Mouse (Mus musculus): ENCODE measurements around the gene Ndufa11. TPM values are rescaled to one million over a fixed set of nuclear protein-coding genes. Genes with fewer than 3 reads are reported as not detected.
A peak's percentile ranks its signal among the peaks of the same experiment; 100 is the strongest.

Ndufa11 gene
- total RNA-seq, 1 experiment: 484 TPM

- no peak for DNase-seq (ENCODE audit: low read depth, low spot score)
- H3K27ac ChIP-seq (ENCODE audit: insufficient read depth, low read depth, low read length, poor library complexity, severe bottlenecking): no peak overlapping the region
- in situ Hi-C loops (cut with MboI; ENCODE audit: low sequenced_read_pairs in 2 of 2, unreplicated experiment in 2 of 2): no loop called here
- no peak overlapping the region for H3K9ac ChIP-seq (ENCODE audit: insufficient read depth, low read depth, low read length, poor library complexity, severe bottlenecking)
- H3K9me3 ChIP-seq (ENCODE audit: control insufficient read depth, insufficient read depth, low read depth, low read length): no peaks in the 10 kb centered on the region
- no peaks in the 10 kb centered on the region for H3K36me3 ChIP-seq (ENCODE audit: control insufficient read depth, insufficient read depth, low read length, poor library complexity, severe bottlenecking)
- H3K4me3 ChIP-seq (ENCODE audit: insufficient read depth in 1 of 2, low read depth in 1 of 2, low read length in 2 of 2, poor library complexity in 1 of 2, severe bottlenecking in 1 of 2): peak overlapping the region in 1 of 2 experiments; percentile 10; a peak in 1 of 4 replicates
- TF ChIP-seq HCFC1 (IDR thresholded peaks at IDR 0.05; ENCODE audit: borderline replicate concordance, insufficient read depth, low read length): no peak
- TF ChIP-seq MAFK (IDR thresholded peaks at IDR 0.05; ENCODE audit: insufficient read depth, low read depth, low read length): no peak
- no peak for TF ChIP-seq ZC3H11A (IDR thresholded peaks at IDR 0.05; ENCODE audit: borderline replicate concordance, low read depth, low read length)
- TF ChIP-seq ZNF384 (IDR thresholded peaks at IDR 0.05; ENCODE audit: low read depth, low read length): no peak
- no peak for TF ChIP-seq CHD2 (IDR thresholded peaks at IDR 0.05; ENCODE audit: low read depth, low read length)
- peaks cover 0 to 31% of the 10 kb centered on the region in 2 experiments; a peak in 2 of 4 replicates for H3K4me1 ChIP-seq (ENCODE audit: control insufficient read depth in 2 of 2, insufficient read depth in 2 of 2, low read length in 2 of 2, poor library complexity in 1 of 2)
Measured at GRCm38 (mm10) chr17:56753452-56753851, 35.9 kb downstream of the Ndufa11 start.

DNA sequence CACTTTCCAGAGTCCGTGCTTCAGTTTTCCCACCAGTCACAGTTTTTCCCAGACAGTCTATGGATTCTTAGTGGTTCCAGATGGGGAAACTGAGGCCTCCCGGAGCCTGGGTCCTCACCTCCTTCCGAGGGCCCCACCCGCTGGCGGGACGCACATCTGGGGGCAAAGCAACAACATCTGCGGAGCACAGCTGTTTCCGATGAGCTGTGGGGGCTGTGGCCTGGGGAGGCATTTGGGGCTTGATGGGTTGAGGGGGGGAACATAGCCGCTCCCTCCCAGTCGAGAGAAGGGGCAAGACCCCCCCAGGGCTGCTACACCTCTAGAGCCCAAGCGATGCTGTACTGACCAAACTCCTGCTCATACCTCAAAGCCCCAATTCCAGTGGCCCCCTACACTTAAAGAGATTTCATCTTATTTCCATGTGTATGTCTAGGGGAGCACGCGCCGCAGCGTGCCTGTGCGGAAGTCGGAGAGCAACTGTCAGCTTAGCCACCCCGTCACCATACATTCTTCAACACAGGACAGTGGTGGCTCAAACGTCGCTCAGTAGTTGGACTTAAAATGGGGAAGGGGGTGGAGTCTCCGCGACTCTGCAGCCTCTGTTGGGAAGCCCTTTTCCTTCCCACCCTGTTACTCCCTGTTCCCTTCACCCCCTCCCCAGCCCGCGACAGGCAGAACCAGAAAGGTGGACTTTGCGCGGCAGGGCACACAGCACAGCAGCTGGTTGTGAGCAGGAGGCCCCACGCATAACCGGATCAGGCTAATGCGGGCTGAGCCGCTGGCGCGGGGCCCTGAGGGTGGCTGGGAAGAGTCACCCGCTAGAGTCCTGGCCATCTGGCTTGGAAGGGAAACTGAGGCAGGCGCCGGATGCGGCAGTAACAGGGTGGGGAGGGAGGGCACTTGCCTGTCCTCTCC, 37.0 kb downstream of the Ndufa11 start:
- in situ Hi-C loops (cut with MboI; ENCODE audit: low sequenced_read_pairs in 2 of 2, unreplicated experiment in 2 of 2): no loop called here
- no peak for DNase-seq (ENCODE audit: low read depth, low spot score)
- Histone ChIP-seq H3K9ac (ENCODE audit: insufficient read depth, low read depth, low read length, poor library complexity, severe bottlenecking) (no peak overlapping the region), H3K4me1 (ENCODE audit: control insufficient read depth in 2 of 2, insufficient read depth in 2 of 2, low read length in 2 of 2, poor library complexity in 1 of 2) (peaks cover 0 to 32% of the 10 kb centered on the region in 2 experiments; a peak in 2 of 4 replicates), H3K4me3 (ENCODE audit: insufficient read depth in 1 of 2, low read depth in 1 of 2, low read length in 2 of 2, poor library complexity in 1 of 2, severe bottlenecking in 1 of 2) (peak overlapping the region in 1 of 2 experiments; percentile 22; a peak in 2 of 4 replicates), H3K36me3 (ENCODE audit: control insufficient read depth, insufficient read depth, low read length, poor library complexity, severe bottlenecking) (no peaks in the 10 kb centered on the region), H3K9me3 (ENCODE audit: control insufficient read depth, insufficient read depth, low read depth, low read length) (no peaks in the 10 kb centered on the region), H3K27ac (ENCODE audit: insufficient read depth, low read depth, low read length, poor library complexity, severe bottlenecking) (no peak overlapping the region)
- TF ChIP-seq MAFK (IDR thresholded peaks at IDR 0.05; ENCODE audit: insufficient read depth, low read depth, low read length): no peak
- no peak for TF ChIP-seq ZNF384 (IDR thresholded peaks at IDR 0.05; ENCODE audit: low read depth, low read length)
- no peak for TF ChIP-seq ZC3H11A (IDR thresholded peaks at IDR 0.05; ENCODE audit: borderline replicate concordance, low read depth, low read length)
- no peak for TF ChIP-seq CHD2 (IDR thresholded peaks at IDR 0.05; ENCODE audit: low read depth, low read length)
- no peak for TF ChIP-seq HCFC1 (IDR thresholded peaks at IDR 0.05; ENCODE audit: borderline replicate concordance, insufficient read depth, low read length)

DNA sequence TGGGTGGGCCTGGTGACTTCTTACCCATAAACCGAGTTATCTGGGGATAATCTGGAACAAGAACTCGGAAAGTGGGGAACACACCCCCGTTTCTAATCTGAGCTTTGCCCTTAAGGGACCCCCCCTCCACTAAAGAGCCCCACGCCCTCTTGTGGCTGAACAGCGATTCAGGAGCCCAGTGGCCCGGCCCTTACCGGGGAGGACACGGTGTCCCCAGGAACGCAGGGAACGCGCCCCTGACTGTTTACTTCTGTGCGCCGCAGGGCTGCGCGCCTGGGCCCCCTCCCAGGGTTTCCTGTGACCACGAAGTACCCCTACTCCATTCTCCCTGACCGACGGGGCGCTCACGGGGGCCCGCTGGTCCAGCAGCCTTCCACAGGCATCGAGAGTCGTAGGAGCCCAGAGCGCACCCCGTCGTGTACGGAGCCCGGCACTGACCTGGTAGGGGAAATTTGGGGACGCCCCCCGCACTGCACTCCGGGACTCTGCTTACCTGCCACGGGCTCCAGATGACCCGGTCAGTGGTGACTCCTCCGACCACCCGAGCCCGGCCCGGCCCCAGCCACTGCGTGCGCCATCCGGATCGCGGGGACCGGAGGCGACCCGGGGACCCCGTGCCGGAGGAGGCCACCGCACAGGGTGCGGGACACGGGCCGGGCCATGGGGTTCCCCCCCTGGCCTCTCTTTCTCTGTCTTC, 39.3 kb downstream of the Ndufa11 start:
- peaks cover 0 to 33% of the 10 kb centered on the region in 2 experiments; a peak in 2 of 4 replicates for H3K4me1 ChIP-seq (ENCODE audit: control insufficient read depth in 2 of 2, insufficient read depth in 2 of 2, low read length in 2 of 2, poor library complexity in 1 of 2)
- no peak for DNase-seq (ENCODE audit: low read depth, low spot score)
- in situ Hi-C loops (cut with MboI; ENCODE audit: low sequenced_read_pairs in 2 of 2, unreplicated experiment in 2 of 2): no loop called here
- TF ChIP-seq HCFC1 (IDR thresholded peaks at IDR 0.05; ENCODE audit: borderline replicate concordance, insufficient read depth, low read length): no peak
- no peak for TF ChIP-seq ZC3H11A (IDR thresholded peaks at IDR 0.05; ENCODE audit: borderline replicate concordance, low read depth, low read length)
- no peak for TF ChIP-seq ZNF384 (IDR thresholded peaks at IDR 0.05; ENCODE audit: low read depth, low read length)
- no peak for TF ChIP-seq MAFK (IDR thresholded peaks at IDR 0.05; ENCODE audit: insufficient read depth, low read depth, low read length)
- no peak for TF ChIP-seq CHD2 (IDR thresholded peaks at IDR 0.05; ENCODE audit: low read depth, low read length)
- peak overlapping the region; percentile 83 for H3K9ac ChIP-seq (ENCODE audit: insufficient read depth, low read depth, low read length, poor library complexity, severe bottlenecking)
- peak overlapping the region; percentile 76 to 83 for H3K4me3 ChIP-seq (ENCODE audit: insufficient read depth in 1 of 2, low read depth in 1 of 2, low read length in 2 of 2, poor library complexity in 1 of 2, severe bottlenecking in 1 of 2)
- no peak overlapping the region for H3K27ac ChIP-seq (ENCODE audit: insufficient read depth, low read depth, low read length, poor library complexity, severe bottlenecking)
- H3K36me3 ChIP-seq (ENCODE audit: control insufficient read depth, insufficient read depth, low read length, poor library complexity, severe bottlenecking): no peaks in the 10 kb centered on the region
- no peaks in the 10 kb centered on the region for H3K9me3 ChIP-seq (ENCODE audit: control insufficient read depth, insufficient read depth, low read depth, low read length)

- 0 out of 2 replicates have a peak within 1 kb of the TSS, but pooled peaks have one; percentile 7 for H3K27ac ChIP-seq (ENCODE audit: insufficient read depth, low read depth, low read length, poor library complexity, severe bottlenecking)
- no peaks in the 10 kb centered on the region for H3K9me3 ChIP-seq (ENCODE audit: control insufficient read depth, insufficient read depth, low read depth, low read length)
- no peak for DNase-seq (ENCODE audit: low read depth, low spot score)
- TF ChIP-seq ZC3H11A (IDR thresholded peaks at IDR 0.05; ENCODE audit: borderline replicate concordance, low read depth, low read length) (no peak), HCFC1 (IDR thresholded peaks at IDR 0.05; ENCODE audit: borderline replicate concordance, insufficient read depth, low read length) (no peak), ZNF384 (IDR thresholded peaks at IDR 0.05; ENCODE audit: low read depth, low read length) (no peak), MAFK (IDR thresholded peaks at IDR 0.05; ENCODE audit: insufficient read depth, low read depth, low read length) (no peak), CHD2 (IDR thresholded peaks at IDR 0.05; ENCODE audit: low read depth, low read length) (no peak)
- peak within 1 kb of the TSS; percentile 83 for H3K9ac ChIP-seq (ENCODE audit: insufficient read depth, low read depth, low read length, poor library complexity, severe bottlenecking)
- H3K4me3 ChIP-seq (ENCODE audit: insufficient read depth in 1 of 2, low read depth in 1 of 2, low read length in 2 of 2, poor library complexity in 1 of 2, severe bottlenecking in 1 of 2): peak within 1 kb of the TSS; percentile 76 to 83
- in situ Hi-C loops (cut with MboI; ENCODE audit: low sequenced_read_pairs in 2 of 2, unreplicated experiment in 2 of 2): no loop called here
- no peaks in the 10 kb centered on the region for H3K36me3 ChIP-seq (ENCODE audit: control insufficient read depth, insufficient read depth, low read length, poor library complexity, severe bottlenecking)
- H3K4me1 ChIP-seq (ENCODE audit: control insufficient read depth in 2 of 2, insufficient read depth in 2 of 2, low read length in 2 of 2, poor library complexity in 1 of 2): peaks cover 0 to 27% of the 10 kb centered on the region in 2 experiments; a peak in 2 of 4 replicates
Measured at GRCm38 (mm10) chr17:56757416-56758123, 40.0 kb downstream of the Ndufa11 start, which contains the start of gene Nrtn. Nrtn (minus strand) TSS chr17:56757530.
